Mouse (Mus musculus): ENCODE results near the gene Ttll5.
A peak's percentile ranks its signal among the peaks of the same experiment; 100 is the strongest.

Gene Ttll5

DNA sequence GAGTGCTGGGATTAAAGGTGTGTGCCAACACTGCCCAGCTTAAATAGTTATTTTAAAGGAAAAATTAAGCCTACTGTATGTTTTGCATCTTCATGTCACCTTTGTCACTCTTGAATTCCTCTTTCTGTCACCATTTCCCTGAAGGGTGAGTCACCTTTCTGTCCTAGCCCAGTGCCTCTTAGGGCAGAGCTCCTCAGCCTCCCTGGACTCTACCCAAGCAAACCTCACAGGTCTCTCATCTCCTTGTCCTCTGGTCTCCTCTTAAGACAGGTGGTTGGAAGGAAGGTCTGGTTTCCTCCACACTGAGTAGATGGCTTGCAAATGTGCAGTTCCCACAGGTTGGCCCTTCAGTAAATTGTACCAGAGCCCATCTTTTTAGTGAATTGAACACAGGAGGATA, 143.4 kb downstream of the Ttll5 start:
- no peak for DNase-seq (ENCODE audit: low read depth, low spot score)

DNA sequence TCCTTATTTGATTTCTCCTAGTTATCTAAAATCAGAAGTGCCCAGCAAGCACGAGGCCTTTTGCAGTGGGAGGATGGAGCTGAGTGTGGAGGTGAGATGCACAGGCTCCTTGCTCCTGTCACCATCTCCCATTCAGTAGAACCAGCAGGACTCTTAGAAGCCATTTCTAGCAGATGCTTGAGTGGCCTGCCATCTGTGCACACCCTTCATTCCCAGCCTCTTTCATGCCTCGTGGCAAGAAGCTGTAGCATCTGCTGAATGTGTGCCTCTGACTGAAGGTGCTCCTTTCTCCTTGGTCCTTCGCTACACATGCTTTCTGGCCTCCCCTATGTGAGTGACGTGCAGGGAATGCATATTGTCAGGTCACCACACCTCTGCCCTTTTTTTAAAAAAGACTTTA, 143.9 kb downstream of the Ttll5 start:
- no peak for DNase-seq (ENCODE audit: low read depth, low spot score)

DNA sequence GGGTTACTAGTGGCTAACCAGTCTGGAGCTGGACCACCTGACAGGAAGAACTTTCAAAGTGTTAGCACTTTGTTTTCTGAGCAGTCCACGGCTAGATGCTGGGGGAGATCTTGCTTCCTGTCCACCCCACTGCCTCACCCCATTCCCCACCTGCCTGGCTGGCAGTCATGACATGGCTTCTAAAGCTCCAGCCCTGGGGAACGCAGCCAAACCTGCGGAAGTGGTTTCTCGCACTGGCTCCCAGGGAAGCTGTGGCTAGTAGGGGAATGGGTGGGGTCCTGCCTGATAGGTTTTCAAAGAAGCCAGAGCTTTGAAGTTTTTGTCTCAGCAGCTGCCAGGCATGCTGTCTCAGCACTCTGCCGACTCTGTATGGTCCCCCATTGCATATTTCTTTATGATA, 145.1 kb downstream of the Ttll5 start:
- DNase-seq (ENCODE audit: low read depth, low spot score), result no peak

DNA sequence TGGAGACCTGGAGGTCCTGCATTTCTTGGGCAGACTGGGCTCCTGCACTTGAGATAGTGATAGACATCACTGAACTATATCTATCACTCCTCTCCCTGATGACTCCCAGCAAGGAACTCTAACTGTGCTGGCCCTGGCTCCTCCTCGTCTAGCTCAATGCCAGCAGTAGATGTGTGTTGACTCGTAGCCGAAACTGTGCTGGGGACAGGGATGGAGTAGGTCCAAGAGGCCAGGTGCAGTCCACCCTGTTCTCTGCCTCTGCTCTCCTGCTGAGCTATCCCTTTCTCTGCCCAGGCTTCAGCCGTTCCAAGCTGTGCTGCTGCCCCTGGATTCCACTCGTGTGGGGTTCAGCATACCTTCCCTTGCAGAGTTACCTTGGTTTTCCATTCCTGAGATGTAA, 145.7 kb downstream of the Ttll5 start:
- no peak for DNase-seq (ENCODE audit: low read depth, low spot score)

DNA sequence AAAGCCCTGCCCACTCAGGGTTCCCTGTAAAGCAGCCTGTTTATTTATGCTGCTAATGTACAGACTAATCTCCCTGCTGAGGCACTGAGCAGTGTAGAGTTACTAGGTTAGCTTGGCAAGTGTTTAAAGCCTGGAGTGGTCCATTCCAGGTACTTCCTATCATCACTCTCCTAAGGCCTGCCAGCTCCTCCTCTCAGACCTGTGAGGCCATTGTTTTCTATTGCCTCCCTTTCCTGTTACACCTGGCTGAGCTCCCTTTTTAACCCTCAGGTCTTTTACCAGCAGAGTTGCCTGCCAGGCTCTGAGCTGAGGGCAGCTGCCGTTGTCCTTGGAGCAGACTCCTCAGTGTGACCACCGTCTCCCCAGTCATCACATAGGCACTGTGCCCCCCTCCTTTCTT, 146.3 kb downstream of the Ttll5 start:
- no peak for DNase-seq (ENCODE audit: low read depth, low spot score)

DNA sequence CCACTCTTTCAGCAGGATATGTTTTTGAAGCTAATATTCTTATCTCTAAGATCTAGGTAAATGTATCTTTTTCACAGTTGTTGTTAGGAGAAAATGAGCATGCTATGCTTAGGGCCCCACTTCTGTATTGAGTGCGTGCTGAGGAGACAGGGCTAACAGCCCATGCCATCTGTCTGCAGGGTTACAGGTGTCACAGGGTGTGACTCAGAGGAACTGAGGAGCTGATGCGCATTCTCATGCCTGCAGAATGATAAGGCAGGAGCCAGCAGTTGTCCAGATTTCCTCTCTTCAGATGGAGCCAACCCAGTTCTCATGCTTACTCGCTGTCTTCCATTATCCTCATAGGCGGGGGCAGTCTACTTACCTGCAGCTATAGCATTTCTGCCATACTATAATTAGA, 147.2 kb downstream of the Ttll5 start:
- DNase-seq (ENCODE audit: low read depth, low spot score), result no peak

DNA sequence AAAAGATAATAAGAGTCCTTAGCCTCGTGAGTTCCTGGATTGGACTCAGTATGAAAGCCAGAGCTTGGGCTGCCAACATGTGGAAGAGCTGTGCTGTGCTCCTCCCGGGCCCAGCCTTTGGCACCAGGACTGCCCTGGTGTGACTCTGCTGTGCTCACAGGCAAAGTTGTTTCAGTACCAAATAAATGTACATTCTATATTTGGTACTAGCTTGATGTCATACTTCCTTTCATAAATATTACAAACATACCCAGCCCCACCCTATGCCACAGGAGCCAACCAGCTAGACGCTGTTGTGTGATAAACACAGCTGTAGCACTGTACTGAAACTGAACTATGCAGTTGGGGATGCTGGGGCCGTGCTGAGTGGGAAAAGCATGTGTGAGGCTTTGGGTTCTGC, 149.1 kb downstream of the Ttll5 start:
- no peak for DNase-seq (ENCODE audit: low read depth, low spot score)

DNA sequence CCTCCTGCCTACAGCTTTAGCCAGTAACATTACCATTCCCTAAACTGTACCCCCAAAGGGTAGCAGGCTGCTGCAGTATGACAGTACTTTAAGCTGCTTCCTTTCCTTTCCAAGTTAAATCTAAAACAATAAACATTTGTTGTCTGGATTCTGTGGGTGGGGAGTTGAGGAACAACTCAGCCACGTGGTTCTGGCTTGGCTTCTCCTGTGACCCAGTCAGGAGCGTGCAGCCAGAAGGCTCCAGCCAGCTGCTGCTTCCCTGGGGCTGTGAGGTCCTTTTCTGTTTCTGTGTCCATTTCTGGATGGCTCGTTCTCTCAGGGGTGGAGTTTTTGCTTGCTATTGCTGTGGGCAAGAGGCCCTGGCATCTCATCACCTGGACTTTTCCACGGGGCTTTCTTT, 149.6 kb downstream of the Ttll5 start:
- no peak for DNase-seq (ENCODE audit: low read depth, low spot score)

DNA sequence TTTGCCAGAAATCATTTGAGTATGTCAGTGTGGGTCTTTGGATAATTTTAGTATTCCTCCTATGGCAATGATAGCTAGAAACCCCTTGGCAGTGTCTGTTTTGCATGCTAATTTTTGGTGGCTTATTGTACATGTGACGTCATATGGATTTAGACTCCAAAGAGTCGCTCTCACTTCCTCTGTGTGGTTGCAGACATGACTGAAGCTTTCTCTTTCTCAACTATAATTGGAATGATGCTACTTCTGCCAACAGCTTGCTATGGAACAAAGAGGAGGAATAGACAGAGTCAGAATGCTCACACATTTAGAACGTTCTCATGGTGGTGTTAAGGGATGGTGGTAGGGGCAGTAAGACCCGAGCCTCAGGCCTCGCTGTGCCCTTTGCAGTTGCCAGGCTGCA, 155.5 kb downstream of the Ttll5 start:
- DNase-seq (ENCODE audit: low read depth, low spot score), result no peak

DNA sequence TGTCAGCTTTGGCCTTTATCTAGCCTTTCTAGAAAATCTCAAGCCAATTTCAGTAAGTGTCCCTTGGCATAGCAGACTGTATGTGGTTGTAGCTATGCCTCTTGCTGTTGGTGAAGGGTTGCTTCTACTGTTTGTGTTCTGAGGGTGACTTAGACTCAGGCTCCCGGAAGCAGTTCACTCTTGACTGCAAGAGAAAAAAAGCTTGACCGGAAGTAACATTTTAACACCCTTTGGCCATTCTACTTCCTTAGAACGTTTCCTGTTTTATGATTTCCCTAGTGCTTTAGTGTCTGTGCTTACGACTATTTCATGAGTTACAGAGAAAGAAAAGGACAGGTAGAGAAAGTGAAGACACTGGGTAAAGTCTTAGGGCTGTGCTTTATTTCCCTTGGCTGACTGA, 161.1 kb downstream of the Ttll5 start:
- no peak for DNase-seq (ENCODE audit: low read depth, low spot score)

DNA sequence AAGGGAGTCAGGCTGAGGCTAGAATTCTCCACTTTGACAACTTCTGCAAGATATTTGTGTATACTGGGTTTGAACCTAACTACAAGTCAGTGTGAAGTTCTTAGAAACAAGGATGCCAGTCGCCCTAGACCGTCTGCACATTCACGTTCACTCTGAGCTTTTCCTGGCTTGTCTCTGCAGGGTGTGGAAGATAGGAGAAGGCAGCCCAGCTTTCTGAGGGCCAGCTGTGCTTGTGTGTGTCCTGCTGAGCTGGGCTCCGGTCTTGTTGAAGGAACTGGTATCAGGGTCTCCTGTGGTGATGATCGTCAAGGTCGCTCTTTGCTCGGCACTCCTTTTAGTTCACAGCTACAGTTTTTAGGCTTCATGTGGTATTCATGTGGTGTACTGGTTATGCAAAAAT, 161.6 kb downstream of the Ttll5 start:
- DNase-seq (ENCODE audit: low read depth, low spot score), result no peak

DNA sequence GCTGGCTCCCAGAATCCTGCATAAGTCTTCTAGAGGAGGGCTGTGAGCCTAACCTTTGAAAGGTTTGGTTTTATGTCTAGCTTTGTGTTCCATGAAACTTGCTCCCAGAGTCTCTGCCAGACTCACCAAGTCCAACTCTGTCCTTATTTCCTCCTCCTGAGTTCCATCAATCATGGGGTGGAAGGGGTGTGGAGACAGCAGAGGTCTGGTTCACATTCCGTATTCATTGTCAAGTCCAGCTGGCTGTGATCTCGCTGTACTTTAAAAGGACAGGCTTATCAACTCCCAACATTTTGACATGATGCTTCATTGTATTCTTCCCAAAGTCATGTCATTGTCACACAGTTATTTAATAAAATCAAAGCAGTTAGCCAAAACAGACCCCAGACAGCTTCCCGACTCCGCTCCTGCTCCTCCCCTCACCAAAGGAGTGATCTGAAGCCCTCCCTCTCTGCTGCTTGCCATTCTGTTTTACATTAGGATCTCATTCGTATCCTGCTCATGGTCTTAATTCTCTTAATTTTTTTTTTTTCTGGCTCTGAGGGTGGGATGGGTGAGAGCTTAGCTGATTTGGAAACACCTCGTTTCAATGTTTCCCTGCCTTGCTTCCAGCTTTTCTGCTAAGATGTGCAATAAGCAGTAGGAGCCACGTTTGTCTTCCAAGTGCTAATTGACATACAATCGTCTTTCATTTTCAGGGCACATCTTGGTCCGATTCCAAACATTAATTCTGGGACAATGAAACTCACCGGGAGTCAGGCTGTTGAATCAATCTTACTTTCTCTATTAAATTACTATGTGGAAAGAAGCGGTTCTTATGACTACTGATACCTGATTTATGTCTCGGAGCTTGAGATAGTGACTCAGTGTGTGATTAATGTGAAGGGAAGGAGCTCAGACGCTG, 162.3 kb downstream of the Ttll5 start:
- no peak for DNase-seq (ENCODE audit: low read depth, low spot score)

DNA sequence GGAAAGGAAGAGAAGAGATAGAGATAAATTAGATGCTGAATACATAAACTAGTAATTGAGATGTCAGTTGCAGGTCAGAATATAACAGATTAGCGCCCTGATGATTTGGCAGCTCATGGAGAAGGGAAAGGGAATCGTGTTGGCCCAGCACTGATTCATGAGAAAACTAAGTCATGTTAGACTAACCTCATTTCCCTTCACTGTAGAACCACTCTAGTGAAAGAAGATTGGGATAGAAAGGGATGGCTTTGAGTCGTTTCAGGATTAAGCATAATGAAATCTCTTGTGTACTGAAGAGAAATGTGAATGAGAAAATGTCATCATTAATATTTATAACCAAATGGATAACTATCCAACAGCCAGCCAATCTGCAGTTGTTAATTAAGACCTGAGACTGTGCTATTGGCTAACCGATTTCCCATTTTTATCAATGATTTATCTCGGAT, 163.0 kb downstream of the Ttll5 start:
- DNase-seq (ENCODE audit: low read depth, low spot score), result no peak

DNA sequence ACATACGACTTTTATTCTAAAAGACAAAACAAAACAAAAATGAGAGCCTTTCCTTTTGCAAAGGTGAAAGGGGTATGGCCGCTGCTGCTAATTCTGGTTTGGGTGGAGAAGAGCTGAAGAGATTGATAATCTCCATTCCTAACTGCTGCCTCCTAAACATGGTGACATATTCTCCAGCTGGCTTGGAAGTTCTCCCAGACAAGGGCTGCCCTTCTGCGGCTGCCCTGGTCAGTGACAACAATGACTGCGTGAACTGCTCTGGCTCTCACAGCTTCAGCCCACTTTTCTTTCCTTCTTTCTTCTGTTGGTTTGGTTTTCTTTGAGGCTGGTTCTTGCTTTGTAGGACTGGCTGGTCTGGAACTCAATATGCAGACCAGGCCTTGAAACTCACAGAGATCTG, 163.7 kb downstream of the Ttll5 start:
- DNase-seq (ENCODE audit: low read depth, low spot score), result no peak

DNA sequence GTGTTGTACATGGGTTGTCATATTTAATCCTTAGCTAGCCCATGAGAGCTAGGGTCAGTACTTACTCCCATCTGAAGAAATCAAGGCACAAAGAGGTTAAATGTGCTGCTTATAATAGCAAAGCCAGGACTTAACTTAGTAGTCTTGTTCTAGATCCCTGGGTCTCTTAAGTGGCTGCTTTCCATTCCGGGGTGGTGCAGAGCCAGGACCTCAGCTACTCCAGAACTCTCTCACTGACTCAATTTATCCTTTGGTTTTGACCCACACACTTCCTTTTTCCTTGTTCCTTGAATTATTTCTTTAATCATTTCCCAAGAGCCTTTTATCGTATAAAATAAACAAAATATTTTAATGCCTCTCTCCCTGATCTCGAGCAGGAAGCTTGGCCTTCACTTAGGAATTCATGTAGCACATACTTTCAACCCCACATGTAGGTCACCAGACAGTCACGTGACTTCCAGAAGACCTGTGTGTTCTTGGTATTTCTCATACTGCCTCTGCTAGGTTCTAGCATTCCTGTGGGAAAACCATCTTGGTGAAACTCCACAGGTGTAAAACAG, 164.4 kb downstream of the Ttll5 start:
- no peak for DNase-seq (ENCODE audit: low read depth, low spot score)

DNA sequence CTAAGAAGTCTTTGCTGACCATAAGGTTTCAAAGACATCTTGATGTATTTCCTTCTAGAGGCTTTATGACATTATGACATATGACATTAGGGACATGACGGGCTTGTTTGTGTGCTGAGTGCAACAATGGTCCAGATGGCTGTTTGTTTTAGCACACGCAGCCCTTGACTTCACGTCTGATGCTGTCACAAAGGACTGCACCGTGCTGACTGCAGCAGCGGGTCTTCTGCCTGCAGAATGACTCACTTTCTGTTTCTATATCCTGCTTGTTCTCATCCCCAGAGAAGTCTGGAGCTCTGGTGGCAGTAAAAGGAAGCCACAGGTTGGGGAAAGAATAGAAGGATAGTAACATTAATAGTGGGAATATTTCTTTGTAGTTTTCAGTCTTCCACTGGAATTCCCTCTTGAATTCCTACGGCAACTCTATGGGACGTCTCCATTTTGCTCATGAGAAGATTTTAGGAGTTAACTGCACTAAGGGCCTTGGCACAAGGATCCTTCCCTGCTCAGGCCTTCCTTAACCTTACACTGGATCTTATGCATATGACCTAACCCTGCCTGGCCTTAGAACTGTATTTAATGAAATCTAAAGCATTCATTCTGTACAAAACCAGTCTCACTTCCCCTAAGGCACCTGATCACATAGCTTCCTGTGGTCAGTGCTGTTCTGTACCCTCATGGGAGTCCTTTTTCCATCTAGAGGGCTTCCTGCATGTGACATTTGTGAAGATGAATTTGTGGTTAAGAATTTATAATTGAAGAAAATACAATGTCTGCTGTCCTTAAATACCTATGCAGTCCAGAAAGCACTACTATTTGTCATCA, 167.8 kb downstream of the Ttll5 start:
- no peak for DNase-seq (ENCODE audit: low read depth, low spot score)

DNA sequence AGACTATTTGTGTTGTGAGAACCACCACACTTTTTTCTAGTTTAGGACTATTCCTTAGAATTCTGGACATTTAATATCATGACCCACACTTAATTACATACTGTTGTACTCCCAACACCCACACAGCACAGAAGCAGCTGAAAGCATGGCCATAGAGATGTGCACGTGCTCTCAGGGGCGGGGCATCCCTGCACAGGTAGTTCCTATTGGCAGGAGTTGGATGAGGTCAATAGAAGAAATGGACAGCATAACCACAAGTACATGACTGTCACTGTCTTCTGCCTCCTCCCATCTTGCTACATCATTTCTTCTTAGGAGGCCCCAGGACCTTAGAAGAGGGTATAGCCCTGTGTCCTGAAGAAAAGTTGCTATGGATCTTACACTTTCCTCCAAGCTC, 168.4 kb downstream of the Ttll5 start:
- no peak for DNase-seq (ENCODE audit: low read depth, low spot score)

DNA sequence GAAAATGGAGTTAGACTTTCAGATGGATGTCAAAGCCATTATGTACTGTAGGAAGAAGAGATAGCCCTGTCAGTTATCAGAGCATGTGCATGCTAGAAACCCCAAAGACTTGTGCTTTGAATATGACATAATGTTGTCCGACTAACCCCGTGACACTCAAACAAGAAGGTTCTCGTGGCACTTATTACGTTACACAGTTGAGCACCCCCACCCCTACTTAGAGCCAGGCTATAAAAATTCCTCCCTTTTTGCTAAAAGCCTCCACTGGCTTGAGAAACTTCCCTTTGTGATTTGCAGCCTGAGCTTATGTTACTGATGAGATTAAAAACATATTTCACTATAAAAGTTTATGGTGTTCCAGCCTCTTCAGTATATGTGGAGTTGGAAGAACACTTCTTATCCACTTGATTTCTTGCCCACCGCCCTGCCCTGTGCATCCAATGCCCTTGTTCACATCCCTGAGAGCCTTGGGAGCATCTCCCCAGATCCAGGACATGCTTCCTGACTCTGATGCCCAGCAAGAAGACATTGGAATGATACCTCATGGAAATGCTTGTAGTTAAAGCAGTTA, 169.4 kb downstream of the Ttll5 start:
- no peak for DNase-seq (ENCODE audit: low read depth, low spot score)

DNA sequence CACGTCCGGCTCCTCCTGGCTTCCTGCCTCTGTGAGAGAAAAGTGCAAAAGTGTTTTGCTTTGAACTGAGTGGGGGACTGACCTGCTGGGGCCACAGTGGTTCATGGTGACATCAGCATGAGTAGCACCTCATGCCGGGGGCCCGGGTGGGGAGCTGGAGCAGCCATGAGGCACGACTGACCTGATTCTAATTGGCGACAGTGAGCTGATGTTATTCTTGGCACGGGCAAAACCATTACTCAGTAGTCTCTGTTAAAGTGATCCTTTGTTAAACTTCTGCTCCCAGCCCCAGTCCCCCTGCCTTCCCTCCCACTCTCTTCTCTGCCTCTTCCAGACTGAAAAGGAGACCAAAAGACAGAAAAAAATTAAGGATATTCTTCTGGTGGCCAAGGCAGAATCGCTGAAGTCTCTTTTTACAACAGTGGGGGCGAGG, 176.2 kb downstream of the Ttll5 start:
- peak; percentile 41 for DNase-seq (ENCODE audit: low read depth, low spot score)

DNA sequence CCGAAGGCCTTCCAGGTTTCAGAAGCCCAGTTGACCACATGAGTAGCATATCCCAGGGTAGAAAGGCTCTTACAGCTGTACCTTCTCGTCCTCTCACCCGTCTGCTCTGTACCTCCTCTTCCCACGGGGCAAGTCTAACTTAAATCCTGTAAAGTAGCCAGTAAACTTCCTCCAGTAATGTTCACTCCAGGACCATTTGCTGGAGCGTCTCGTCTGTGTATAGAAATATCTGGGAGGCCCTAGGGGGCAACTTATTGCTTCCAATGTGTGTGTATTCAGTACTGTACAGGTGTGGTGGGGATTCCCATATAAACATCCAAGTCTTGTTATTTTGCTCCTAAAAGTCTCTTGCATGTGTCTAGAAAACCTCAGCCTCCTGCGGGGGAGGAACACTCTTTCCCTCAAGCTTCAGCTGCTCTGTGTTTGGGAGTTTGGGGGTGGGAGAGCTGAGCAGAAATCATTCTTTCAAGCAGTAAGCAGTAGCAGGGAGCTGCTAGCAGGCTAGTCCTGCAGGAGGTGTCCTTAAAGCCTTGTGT, 176.7 kb downstream of the Ttll5 start:
- DNase-seq (ENCODE audit: low read depth, low spot score), result no peak

DNA sequence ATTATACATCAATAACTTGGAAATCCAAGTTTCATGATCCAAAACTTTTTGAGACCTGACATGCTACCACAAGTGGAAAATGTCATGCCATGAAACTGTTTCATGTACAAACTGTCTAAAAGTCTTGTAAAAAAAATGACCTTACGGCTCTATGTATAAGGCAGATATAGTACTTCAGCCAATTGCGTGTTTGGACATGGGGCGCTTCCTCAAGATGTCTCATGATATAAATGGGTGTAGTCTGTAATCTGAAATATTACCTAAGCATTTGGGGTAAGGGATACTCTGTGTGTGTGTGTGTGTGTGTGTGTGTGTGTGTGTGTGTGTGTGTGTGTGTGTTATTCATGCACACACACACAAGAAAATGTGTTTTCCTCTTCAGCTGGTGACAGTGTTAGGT, 180.2 kb downstream of the Ttll5 start:
- DNase-seq (ENCODE audit: low read depth, low spot score), result no peak

DNA sequence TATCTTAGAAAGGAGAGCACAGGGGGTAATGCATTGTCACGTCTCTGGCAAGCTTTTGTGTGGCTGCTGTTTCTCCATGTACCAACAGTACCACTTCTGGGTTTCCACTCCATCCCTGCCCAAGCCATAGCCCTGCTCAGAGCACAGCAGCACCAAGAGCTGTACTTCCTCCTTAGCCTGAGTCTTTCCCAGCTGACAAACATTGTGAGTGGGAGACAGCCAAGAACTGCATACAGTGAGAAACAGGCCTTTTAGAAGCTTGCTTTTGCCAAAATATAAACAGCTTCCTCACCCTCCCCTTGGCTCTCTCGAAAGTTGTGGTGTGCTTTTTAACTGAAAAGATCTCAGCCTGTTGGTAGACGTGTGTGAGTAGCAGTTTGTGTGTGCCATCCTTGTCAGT, 182.9 kb downstream of the Ttll5 start:
- no peak for DNase-seq (ENCODE audit: low read depth, low spot score)
